Comparison of ENCODE assay signal across 23 mouse cellular contexts in the genomic region with DNA sequence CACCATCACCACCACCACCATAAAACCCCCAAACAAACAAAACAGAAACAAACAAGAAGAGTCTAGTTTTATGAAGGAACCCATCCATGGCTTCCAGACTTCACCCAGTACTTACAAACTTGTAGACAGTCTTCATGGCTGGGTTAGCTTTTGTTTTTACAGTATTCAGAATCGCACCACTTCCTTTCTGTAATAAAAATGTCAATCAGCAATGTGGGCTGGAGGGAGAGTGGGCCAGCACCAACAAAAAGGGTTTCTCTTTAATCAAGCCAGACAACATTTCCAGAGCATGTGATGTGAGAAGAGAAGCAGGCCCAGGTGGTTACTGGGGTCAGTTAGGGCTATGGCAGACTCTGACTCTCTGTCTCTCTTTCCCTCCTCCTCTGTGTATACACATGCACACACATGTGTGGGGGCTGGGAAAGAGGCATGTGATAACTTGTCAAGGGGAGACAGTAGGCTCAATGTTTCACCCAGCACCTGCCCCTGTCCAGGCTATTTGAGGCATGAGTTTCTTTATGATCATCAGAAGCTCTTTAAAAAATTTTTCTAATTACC.
DNase-seq lines count a peak whose midpoint lies in the region; ATAC-seq lines count a peak whose summit lies in the region.
"Had no signal": no experiment of that assay in that cellular context is flagged by ENCODE, and none has a peak within 500 bp of the region (broad histone marks: within the 10 kb centered on the region; RNA-seq: fewer than 3 reads in every experiment).

No protein-coding gene starts in this region.

- WGBS in kidney, embryonic 14.5 days = 15% methylated on average over 1 of the region's 1 CpGs
- 8% methylated on average over 1 of the region's 1 CpGs for WGBS in kidney, embryonic 16.5 days
- WGBS in limb, embryonic 12.5 days = 38% methylated on average over 1 of the region's 1 CpGs
- 39% methylated on average over 1 of the region's 1 CpGs for WGBS in limb, embryonic 10.5 days

- H3K4me3 ChIP-seq in kidney, embryonic 14.5 days (ENCODE audit: low read length) = no peak overlapping the region
- H3K4me3 ChIP-seq in kidney, embryonic 16.5 days (ENCODE audit: low read length) = no peak overlapping the region
- H3K4me3 ChIP-seq in limb, embryonic 12.5 days (replicated peaks) = no peak overlapping the region
- no peak overlapping the region for H3K4me3 ChIP-seq in limb, embryonic 10.5 days
- H3K4me3 ChIP-seq: embryonic facial prominence, embryonic 13.5 days; embryonic facial prominence, embryonic 15.5 days; erythroblast, embryonic 14.5 days; forebrain, embryonic 13.5 days; forebrain, embryonic 15.5 days had no signal

- H3K36me3 ChIP-seq in kidney, embryonic 14.5 days (ENCODE audit: control insufficient read depth, insufficient read depth, low read length) = no peaks in the 10 kb centered on the region
- H3K36me3 ChIP-seq in kidney, embryonic 16.5 days (ENCODE audit: insufficient read depth, low read length) = no peaks in the 10 kb centered on the region
- H3K36me3 ChIP-seq in limb, embryonic 12.5 days = peaks cover 17% of the 10 kb centered on the region; the same call in 1 of the 2 replicates
- 0 out of 2 replicates have a peak, but pooled peaks cover 6% of the 10 kb centered on the region for H3K36me3 ChIP-seq in limb, embryonic 10.5 days
- H3K36me3 ChIP-seq: embryonic facial prominence, embryonic 15.5 days; forebrain, embryonic 15.5 days had no signal

- H3K9ac ChIP-seq in kidney, embryonic 14.5 days (ENCODE audit: low read depth, low read length) = no peak overlapping the region
- H3K9ac ChIP-seq in kidney, embryonic 16.5 days (replicated peaks; ENCODE audit: low read length) = no peak overlapping the region
- H3K9ac ChIP-seq in limb, embryonic 12.5 days (replicated peaks) = no peak overlapping the region
- H3K9ac ChIP-seq: embryonic facial prominence, embryonic 13.5 days; embryonic facial prominence, embryonic 15.5 days; forebrain, embryonic 13.5 days; forebrain, embryonic 15.5 days; forebrain, postnatal 0 days had no signal

- no peak overlapping the region for H3K4me2 ChIP-seq in kidney, embryonic 14.5 days (replicated peaks; ENCODE audit: low read depth, low read length)
- H3K4me2 ChIP-seq in kidney, embryonic 16.5 days (replicated peaks; ENCODE audit: low read depth, low read length) = no peak overlapping the region
- no peak overlapping the region for H3K4me2 ChIP-seq in limb, embryonic 12.5 days
- H3K4me2 ChIP-seq: embryonic facial prominence, embryonic 13.5 days; embryonic facial prominence, embryonic 15.5 days; forebrain, embryonic 13.5 days; forebrain, embryonic 15.5 days had no signal

- ATAC-seq in kidney, embryonic 14.5 days (ENCODE audit: low FRiP score, low TSS enrichment) = peak; percentile 87
- ATAC-seq in kidney, embryonic 16.5 days (ENCODE audit: low FRiP score, low TSS enrichment) = peak; percentile 72
- ATAC-seq in limb, embryonic 12.5 days (ENCODE audit: insufficient number of reproducible peaks, insufficient read depth, low FRiP score, low TSS enrichment, low read depth) = peak; percentile 68; the same call in 1 of the 2 replicates
- ATAC-seq in hematopoietic stem cell, adult 5-6 weeks (replicated peaks in 1 of 2; ENCODE audit: insufficient read depth in 1 of 2, low FRiP score in 2 of 2, low TSS enrichment in 1 of 2, low read depth in 1 of 2, poor library complexity in 2 of 2, severe bottlenecking in 2 of 2) = peak; percentile 55 to 80
- ATAC-seq: forebrain, embryonic 13.5 days; forebrain, embryonic 15.5 days; forebrain, postnatal 0 days had no signal

- no peak overlapping the region for H3K27ac ChIP-seq in kidney, embryonic 14.5 days (ENCODE audit: low read depth, low read length)
- H3K27ac ChIP-seq in kidney, embryonic 16.5 days (ENCODE audit: low read length) = no peak overlapping the region
- no peak overlapping the region for H3K27ac ChIP-seq in limb, embryonic 12.5 days
- H3K27ac ChIP-seq in limb, embryonic 10.5 days = no peak overlapping the region
- H3K27ac ChIP-seq: embryonic facial prominence, embryonic 13.5 days; embryonic facial prominence, embryonic 15.5 days; forebrain, embryonic 13.5 days; forebrain, embryonic 15.5 days had no signal

- no peaks in the 10 kb centered on the region for H3K9me3 ChIP-seq in kidney, embryonic 14.5 days (ENCODE audit: control insufficient read depth, low read length)
- no peaks in the 10 kb centered on the region for H3K9me3 ChIP-seq in kidney, embryonic 16.5 days (ENCODE audit: low read length)
- H3K9me3 ChIP-seq in limb, embryonic 12.5 days = no peaks in the 10 kb centered on the region
- H3K9me3 ChIP-seq in limb, embryonic 10.5 days (replicated peaks) = no peaks in the 10 kb centered on the region
- H3K9me3 ChIP-seq: embryonic facial prominence, embryonic 13.5 days; embryonic facial prominence, embryonic 15.5 days; forebrain, embryonic 13.5 days; forebrain, embryonic 15.5 days had no signal

- peaks cover 11% of the 10 kb centered on the region; the same call in 1 of the 2 replicates for H3K4me1 ChIP-seq in kidney, embryonic 14.5 days (ENCODE audit: control insufficient read depth, insufficient read depth, low read length)
- peaks cover 20% of the 10 kb centered on the region for H3K4me1 ChIP-seq in kidney, embryonic 16.5 days (ENCODE audit: insufficient read depth, low read length)
- peaks cover 30% of the 10 kb centered on the region for H3K4me1 ChIP-seq in limb, embryonic 12.5 days (replicated peaks)
- peaks cover 16% of the 10 kb centered on the region for H3K4me1 ChIP-seq in limb, embryonic 10.5 days
- H3K4me1 ChIP-seq: embryonic facial prominence, embryonic 15.5 days; forebrain, embryonic 13.5 days had no signal

- no peaks in the 10 kb centered on the region for H3K27me3 ChIP-seq in kidney, embryonic 14.5 days (ENCODE audit: control insufficient read depth, insufficient read depth, low read length)
- H3K27me3 ChIP-seq in kidney, embryonic 16.5 days (ENCODE audit: insufficient read depth, low read length) = no peaks in the 10 kb centered on the region
- no peaks in the 10 kb centered on the region for H3K27me3 ChIP-seq in limb, embryonic 12.5 days
- no peaks in the 10 kb centered on the region for H3K27me3 ChIP-seq in limb, embryonic 10.5 days (ENCODE audit: low read depth, poor library complexity, severe bottlenecking)
- H3K27me3 ChIP-seq: embryonic facial prominence, embryonic 13.5 days; embryonic facial prominence, embryonic 15.5 days; forebrain, embryonic 13.5 days; forebrain, embryonic 15.5 days had no signal

- no peak for DNase-seq in kidney, postnatal 14 days
- DNase-seq in kidney, adult 8-10 months = no peak
- DNase-seq in limb, embryonic 10.5 days (ENCODE audit: low spot score) = no peak
- no peak for DNase-seq in cerebellum, postnatal 4 days (ENCODE audit: low spot score in 2 of 2)
- DNase-seq: adrenal gland, adult 2 months; adrenal gland, postnatal 10 days; adrenal gland, postnatal 36 days; cerebellum, adult 11-12 months; cerebellum, adult 2 months; cerebellum, adult 9-10 months; cerebellum, postnatal 10 days; cerebellum, postnatal 25 days; embryo, embryonic 11 days; forebrain, postnatal 0 days had no signal
